Mouse (Mus musculus): ENCODE data around the gene Adam11.
"Not testable (repeated sequence)": the region's sequence is repeated elsewhere in the genome, so short reads cannot be mapped to it uniquely, and the experiment has no call there.

Adam11 gene

GRCm38 (mm10) chr11:102761309-102762210 lies at the start of gene Adam11:
Gene Adam11 (plus strand): TSS chr11:102761439.
- peak; percentile 43 for DNase-seq

- no peak for DNase-seq
Observed at GRCm38 (mm10) chr11:102712411-102712810, 48.8 kb upstream of the Adam11 start.

GRCm38 (mm10) chr11:102714578-102714977 lies 46.7 kb upstream of the Adam11 start:
- DNase-seq, result not testable (repeated sequence)

- DNase-seq, result no peak
Observed at GRCm38 (mm10) chr11:102716135-102716534, 45.1 kb upstream of the Adam11 start.

GRCm38 (mm10) chr11:102725574-102725973 lies 35.7 kb upstream of the Adam11 start:
- DNase-seq, result no peak

GRCm38 (mm10) chr11:102728614-102729013 lies 32.6 kb upstream of the Adam11 start:
- DNase-seq, result no peak

GRCm38 (mm10) chr11:102729835-102730234 lies 31.4 kb upstream of the Adam11 start:
- DNase-seq, result no peak

- no peak for DNase-seq
Observed at GRCm38 (mm10) chr11:102731366-102731765, 29.9 kb upstream of the Adam11 start.

GRCm38 (mm10) chr11:102733146-102733545 lies 28.1 kb upstream of the Adam11 start:
- no peak for DNase-seq

- no peak for DNase-seq
Observed at GRCm38 (mm10) chr11:102734961-102735360, 26.3 kb upstream of the Adam11 start.

- no peak for DNase-seq
Observed at GRCm38 (mm10) chr11:102738046-102738445, 23.2 kb upstream of the Adam11 start.

- DNase-seq, result peak; percentile 73
Observed at GRCm38 (mm10) chr11:102739278-102739966, 21.8 kb upstream of the Adam11 start.

GRCm38 (mm10) chr11:102740634-102741033 lies 20.6 kb upstream of the Adam11 start:
- DNase-seq, result no peak

GRCm38 (mm10) chr11:102741129-102741950 lies 19.9 kb upstream of the Adam11 start:
- DNase-seq, result no peak

- no peak for DNase-seq
Observed at GRCm38 (mm10) chr11:102742066-102742465, 19.2 kb upstream of the Adam11 start.

- DNase-seq, result no peak
Observed at GRCm38 (mm10) chr11:102742843-102743242, 18.4 kb upstream of the Adam11 start.

- no peak for DNase-seq
Observed at GRCm38 (mm10) chr11:102744746-102745145, 16.5 kb upstream of the Adam11 start.

GRCm38 (mm10) chr11:102747866-102748265 lies 13.4 kb upstream of the Adam11 start:
- no peak for DNase-seq

GRCm38 (mm10) chr11:102748381-102748780 lies 12.9 kb upstream of the Adam11 start:
- no peak for DNase-seq

GRCm38 (mm10) chr11:102749712-102750111 lies 11.5 kb upstream of the Adam11 start:
- DNase-seq, result no peak

GRCm38 (mm10) chr11:102752896-102753590 lies 8.2 kb upstream of the Adam11 start:
- no peak for DNase-seq

- DNase-seq, result peak; percentile 57
Observed at GRCm38 (mm10) chr11:102753591-102754324, 7.5 kb upstream of the Adam11 start.

Measured in right cerebral cortex, postnatal 14 days (tissue).